Comparison of ENCODE assay signal across 15 mouse cellular contexts in genomic region chr13:48171309-48171953, GRCm38 (mm10).
DNase-seq lines count a peak whose midpoint lies in the region; ATAC-seq and TF ChIP-seq lines count a peak whose summit lies in the region.
"Had no signal": no experiment of that assay in that cellular context is flagged by ENCODE, and none has a peak within 500 bp of the region (broad histone marks: within the 10 kb centered on the region; RNA-seq: fewer than 3 reads in every experiment).

No protein-coding gene starts in this region.

- peak overlapping the region; percentile 28 for H3K9ac ChIP-seq in forebrain, embryonic 15.5 days (replicated peaks)
- no peak overlapping the region; the same call in 1 of the 2 replicates for H3K9ac ChIP-seq in midbrain, embryonic 13.5 days (replicated peaks)
- H3K9ac ChIP-seq: lung, embryonic 15.5 days had no signal

- 11% methylated on average over 16 of the region's 16 CpGs for WGBS in forebrain, embryonic 15.5 days
- WGBS in midbrain, embryonic 13.5 days: 17% methylated on average over 16 of the region's 16 CpGs

- peak; percentile 14 to 30 for DNase-seq in kidney, postnatal 4 days
- DNase-seq in kidney, adult 11 months: no peak
- peak; percentile 89 for DNase-seq in brain, embryonic 14.5 days (ENCODE audit: low read depth)
- no peak for DNase-seq in cerebellum, postnatal 36 days
- no peak for DNase-seq in cerebellum, postnatal 14 days
- no peak for DNase-seq in cerebellum, postnatal 25 days
- DNase-seq: gastrocnemius, postnatal 14 days; kidney, postnatal 36 days; layer of hippocampus, postnatal 36 days; right cerebral cortex, postnatal 4 days; thymus, postnatal 25 days had no signal

- H3K4me2 ChIP-seq in forebrain, embryonic 15.5 days (replicated peaks): peak overlapping the region; percentile 15; the same call in 1 of the 2 replicates
- H3K4me2 ChIP-seq in midbrain, embryonic 13.5 days (replicated peaks): peak overlapping the region; percentile 33
- H3K4me2 ChIP-seq: lung, embryonic 15.5 days had no signal

- H3K9me3 ChIP-seq in forebrain, embryonic 15.5 days: no peaks in the 10 kb centered on the region
- H3K9me3 ChIP-seq in midbrain, embryonic 13.5 days: 0 out of 2 replicates have a peak, but pooled peaks cover 3% of the 10 kb centered on the region
- H3K9me3 ChIP-seq: lung, embryonic 15.5 days had no signal

- H3K36me3 ChIP-seq in forebrain, embryonic 15.5 days: no peaks in the 10 kb centered on the region
- no peaks in the 10 kb centered on the region for H3K36me3 ChIP-seq in midbrain, embryonic 13.5 days
- H3K36me3 ChIP-seq: lung, embryonic 15.5 days had no signal

- ATAC-seq in forebrain, embryonic 15.5 days (replicated peaks): peak; percentile 79
- peak; percentile 87 for ATAC-seq in midbrain, embryonic 13.5 days

- H3K27me3 ChIP-seq in forebrain, embryonic 15.5 days: no peaks in the 10 kb centered on the region
- H3K27me3 ChIP-seq in midbrain, embryonic 13.5 days: no peaks in the 10 kb centered on the region
- H3K27me3 ChIP-seq: lung, embryonic 15.5 days; megakaryocyte, embryonic 14.5 days had no signal

- TF ChIP-seq CTCF in brain, embryonic 14.5 days (IDR thresholded peaks at IDR 0.05; ENCODE audit: borderline replicate concordance, extremely low read depth, insufficient read depth, insufficient read length): no peak

- H3K4me1 ChIP-seq in forebrain, embryonic 15.5 days: peaks cover 26% of the 10 kb centered on the region
- peaks cover 34% of the 10 kb centered on the region for H3K4me1 ChIP-seq in midbrain, embryonic 13.5 days (replicated peaks)
- H3K4me1 ChIP-seq: lung, embryonic 15.5 days; megakaryocyte, embryonic 14.5 days had no signal

- TF ChIP-seq POLR2A in brain, embryonic 14.5 days (IDR thresholded peaks at IDR 0.05; ENCODE audit: borderline replicate concordance, extremely low read depth, insufficient read depth, insufficient read length, poor library complexity, severe bottlenecking): no peak

- peak overlapping the region; percentile 58 for H3K27ac ChIP-seq in forebrain, embryonic 15.5 days (replicated peaks)
- H3K27ac ChIP-seq in midbrain, embryonic 13.5 days: peak overlapping the region; percentile 68
- H3K27ac ChIP-seq: lung, embryonic 15.5 days had no signal

- no peak overlapping the region for H3K4me3 ChIP-seq in forebrain, embryonic 15.5 days
- H3K4me3 ChIP-seq in midbrain, embryonic 13.5 days (replicated peaks): no peak overlapping the region
- H3K4me3 ChIP-seq: lung, embryonic 15.5 days; megakaryocyte, embryonic 14.5 days had no signal

Comparison
In these comparisons a context has a peak if more than half of its experiments do, and no peak if none do; other contexts are left out.
1. DNase-seq: peak in kidney, postnatal 4 days (2 of 2) and brain, embryonic 14.5 days (single experiment); none in kidney, adult 11 months (single experiment), cerebellum, postnatal 36 days (0 of 2), cerebellum, postnatal 14 days (0 of 2) and cerebellum, postnatal 25 days (0 of 2).